Mouse (Mus musculus) liver, postnatal 0 days (tissue): ENCODE measurements around the gene Olfr1223. TPM values are rescaled to one million over a fixed set of nuclear protein-coding genes. Genes with fewer than 3 reads are reported as not detected.

Source experiments
- ATAC-seq: fragments of 200-750 bp; cut with Nextera tagmentation; 2 replicates; pipeline ENCODE4 v1.8.0; 2017; ENCODE audit warnings: mild to moderate bottlenecking, moderate library complexity
- DNase-seq: peaks from one replicate; pipeline ENCODE4 v3.0.0-alpha.2; 2016
- H3K27ac ChIP-seq: fragments of 300-500 bp; sonication (generic); 2 replicates; pipeline ENCODE4 v1.5.1; 2014; ENCODE audit warnings: antibody characterized with exemption, moderate library complexity, mild to moderate bottlenecking, low read depth
- H3K27me3 ChIP-seq: fragments of 300-500 bp; sonication (generic); 2 replicates; pipeline ENCODE4 v1.6.1; 2014; ENCODE audit warnings: low read length, control low read depth, mixed read lengths; ENCODE audit not compliant: insufficient read depth
- H3K36me3 ChIP-seq: fragments of 300-500 bp; sonication (generic); replicated peaks from 2 replicates; pipeline ENCODE4 v1.6.1; 2014; ENCODE audit warnings: mild to moderate bottlenecking, control low read depth, low read length, moderate library complexity, mixed read lengths; ENCODE audit not compliant: insufficient read depth
- H3K4me1 ChIP-seq: fragments of 300-500 bp; sonication (generic); 2 replicates; pipeline ENCODE4 v1.6.1; 2014; ENCODE audit warnings: antibody characterized with exemption, mild to moderate bottlenecking, control low read depth; ENCODE audit not compliant: insufficient read depth
- H3K4me2 ChIP-seq: fragments of 300-500 bp; sonication (generic); 2 replicates; pipeline ENCODE4 v1.6.1; 2014; ENCODE audit warnings: low read depth, mild to moderate bottlenecking, low read length, moderate library complexity, mixed read lengths
- H3K4me3 ChIP-seq: fragments of 300-500 bp; sonication (generic); 2 replicates; pipeline ENCODE4 v1.5.1; 2014; ENCODE audit warnings: low read depth, low read length
- H3K9ac ChIP-seq: fragments of 300-500 bp; sonication (generic); replicated peaks from 2 replicates; pipeline ENCODE4 v1.6.1; 2014; ENCODE audit warnings: mild to moderate bottlenecking, moderate library complexity
- H3K9me3 ChIP-seq: fragments of 300-500 bp; sonication (generic); 2 replicates; pipeline ENCODE4 v1.6.1; 2016; ENCODE audit warnings: mild to moderate bottlenecking, control low read depth, low read length, mixed read lengths
- CTCF ChIP-seq: sonication (generic); IDR thresholded peaks from 2 replicates; pipeline ENCODE4 v1.5.1; 2016; ENCODE audit warnings: antibody characterized with exemption, low read depth
- EP300 ChIP-seq: IDR thresholded peaks from 2 replicates; pipeline ENCODE4 v1.6.1; 2016; ENCODE audit warnings: antibody characterized with exemption, low read depth, mild to moderate bottlenecking
- WGBS: fragments of 180-500 bp; shearing (Covaris S2); extraction: QIAGEN DNeasy Blood & Tissue Kit; methylation state at CpG from one replicate; pipeline ENCODE4 v1.1.7; 2014; ENCODE audit not compliant: insufficient replicate concordance; 5-methylcytosine and 5-hydroxymethylcytosine counted together
- polyA plus RNA-seq: library from polyadenylated mRNA; unstranded; fragments of >200 nt; fragmentation: Nextera tagmentation; extraction: Ambion mirVana; gene quantifications from 2 replicates; pipeline ENCODE4 v1.2.1, GENCODE M21; 2015

Olfr1223 gene
- polyA plus RNA-seq, 1 experiment from 2014 or later: not detected

DNA sequence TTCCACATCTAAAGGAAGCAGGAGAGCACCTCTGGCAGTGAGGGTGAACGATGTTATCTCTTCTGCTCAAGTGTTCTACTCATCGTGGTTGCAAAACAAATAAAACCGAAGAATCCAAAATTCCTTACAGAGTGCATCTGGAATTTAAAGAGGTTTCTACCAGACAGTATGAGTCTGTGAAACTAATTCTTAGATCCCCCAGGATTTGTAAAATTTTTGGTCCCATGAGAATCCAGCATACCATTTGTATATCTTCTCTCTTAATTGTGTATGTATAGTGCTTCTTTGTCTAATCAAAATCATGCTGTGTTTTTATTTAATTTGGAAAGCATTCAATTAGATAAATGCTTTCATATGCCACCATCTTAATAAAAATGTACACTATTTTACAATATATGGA is 18.4 kb downstream of the Olfr1223 start, which contains the start of gene Olfr1222:
Gene Olfr1222, minus strand, starts transcription at position 101 of the 400 bp plus-strand sequence.
- no peaks in the 10 kb centered on the region for H3K9me3 ChIP-seq
- no peak within 1 kb of the TSS for H3K27ac ChIP-seq
- H3K36me3 ChIP-seq: no peaks in the 10 kb centered on the region
- H3K4me3 ChIP-seq: no peak within 1 kb of the TSS
- TF ChIP-seq CTCF (no peak), EP300 (no peak)
- ATAC-seq (no peak), DNase-seq (no peak)
- no peaks in the 10 kb centered on the region for H3K27me3 ChIP-seq
- H3K4me1 ChIP-seq: no peaks in the 10 kb centered on the region
- H3K9ac ChIP-seq: no peak within 1 kb of the TSS
- 53% methylated on average over 3 of the region's 3 CpGs for WGBS
- no peak within 1 kb of the TSS for H3K4me2 ChIP-seq

DNA sequence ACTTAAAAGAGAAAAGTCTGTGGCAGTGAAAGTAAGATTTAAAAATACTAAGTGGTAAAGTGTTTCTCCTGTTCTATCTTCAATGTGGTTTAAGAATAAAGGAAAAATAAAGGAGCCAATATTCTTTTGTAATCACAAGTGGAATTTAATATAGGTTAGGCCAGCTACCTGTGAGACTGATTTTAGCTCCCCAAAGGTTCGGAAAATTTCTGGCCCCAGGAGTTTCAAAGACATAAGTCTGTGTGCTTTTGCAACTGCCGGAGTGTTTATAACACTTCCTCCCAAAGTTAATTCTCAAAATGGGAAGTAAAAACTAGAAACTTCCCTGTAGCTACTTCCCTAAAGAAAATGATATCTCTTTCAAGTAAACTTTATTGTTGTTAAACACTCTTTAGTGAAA is 34.2 kb downstream of the Olfr1223 start, which contains the start of gene Olfr1221:
Gene Olfr1221, minus strand, starts transcription at position 101 of the 400 bp plus-strand sequence.
- TF ChIP-seq CTCF: no peak
- no peak for TF ChIP-seq EP300
- no peak within 1 kb of the TSS for H3K9ac ChIP-seq
- H3K27me3 ChIP-seq: no peaks in the 10 kb centered on the region

DNA sequence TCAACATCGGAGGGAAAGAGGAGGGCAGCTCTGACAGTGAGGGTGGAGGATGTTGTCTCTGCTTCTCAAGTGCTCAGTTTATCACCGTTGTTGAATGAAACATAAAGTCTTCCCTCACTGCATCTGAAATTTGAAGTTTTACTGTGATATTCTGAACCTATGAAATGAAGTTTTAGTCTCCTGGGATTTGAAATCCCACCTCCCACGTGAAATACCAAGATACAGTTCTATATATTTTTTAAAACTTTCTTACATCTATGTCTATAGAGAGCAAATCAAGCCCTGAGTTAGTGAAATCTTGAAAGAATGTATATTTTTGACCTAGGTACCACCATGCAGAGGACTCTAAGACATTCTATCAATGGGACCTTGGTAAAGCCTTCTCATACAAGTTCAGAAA is 44.6 kb downstream of the Olfr1223 start, which contains the start of gene Olfr1220:
Gene Olfr1220, minus strand, starts transcription at position 101 of the 400 bp plus-strand sequence.
- no peaks in the 10 kb centered on the region for H3K27me3 ChIP-seq
- no peak within 1 kb of the TSS for H3K27ac ChIP-seq
- WGBS: 67% methylated on average over 3 of the region's 3 CpGs
- no peaks in the 10 kb centered on the region for H3K36me3 ChIP-seq
- H3K4me2 ChIP-seq: no peak within 1 kb of the TSS
- no peaks in the 10 kb centered on the region for H3K4me1 ChIP-seq
- no peak within 1 kb of the TSS for H3K9ac ChIP-seq
- no peaks in the 10 kb centered on the region for H3K9me3 ChIP-seq
- TF ChIP-seq CTCF: no peak
- no peak for TF ChIP-seq EP300
- H3K4me3 ChIP-seq: no peak within 1 kb of the TSS
- DNase-seq: no peak
- no peak for ATAC-seq

More for the DNA sequence above, 34.2 kb downstream of the Olfr1223 start, which contains the start of gene Olfr1221:
- Histone ChIP-seq H3K4me1 (no peaks in the 10 kb centered on the region), H3K4me3 (no peak within 1 kb of the TSS), H3K9me3 (no peaks in the 10 kb centered on the region), H3K36me3 (no peaks in the 10 kb centered on the region), H3K4me2 (no peak within 1 kb of the TSS), H3K27ac (no peak within 1 kb of the TSS)
- WGBS: 39% methylated on average over 2 of the region's 2 CpGs
- DNase-seq (no peak), ATAC-seq (no peak)

- Histone ChIP-seq H3K4me1 (no peaks in the 10 kb centered on the region), H3K9ac (no peak overlapping the region), H3K27ac (no peak overlapping the region), H3K27me3 (no peaks in the 10 kb centered on the region), H3K9me3 (no peaks in the 10 kb centered on the region), H3K4me2 (no peak overlapping the region), H3K4me3 (no peak overlapping the region), H3K36me3 (no peaks in the 10 kb centered on the region)
- ATAC-seq (no peak), DNase-seq (no peak)
- TF ChIP-seq CTCF (no peak), EP300 (no peak)
These were observed 45.7 kb downstream of the Olfr1223 start for GRCm38 (mm10) chr2:89105651-89106050.

DNA sequence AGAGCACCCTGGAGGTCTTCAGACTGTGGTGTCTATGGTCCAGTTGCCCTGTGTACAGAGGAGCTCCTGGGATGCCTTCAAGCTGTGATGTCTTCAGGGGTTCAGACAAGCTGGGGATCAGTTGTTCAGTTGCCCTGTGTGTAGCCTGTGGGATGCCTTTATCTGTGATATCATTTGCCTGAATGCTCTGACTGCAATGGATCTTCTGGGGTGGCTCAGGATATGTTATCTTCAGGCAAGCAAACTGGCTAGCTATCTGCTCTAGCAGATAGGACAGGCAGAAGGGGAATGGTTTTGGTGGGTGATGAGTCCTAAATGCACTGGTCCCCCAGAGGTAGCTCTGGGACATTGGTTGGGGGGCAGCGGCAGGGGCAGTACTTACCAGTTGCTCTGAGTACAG is 57.5 kb downstream of the Olfr1223 start:
- no peak overlapping the region for H3K9ac ChIP-seq
- no peak overlapping the region for H3K4me2 ChIP-seq
- TF ChIP-seq CTCF: no peak
- TF ChIP-seq EP300: no peak
- no peak overlapping the region for H3K27ac ChIP-seq
- no peaks in the 10 kb centered on the region for H3K36me3 ChIP-seq
- H3K4me1 ChIP-seq: no peaks in the 10 kb centered on the region
- no peaks in the 10 kb centered on the region for H3K27me3 ChIP-seq
- DNase-seq (no peak), ATAC-seq (no peak)
- H3K9me3 ChIP-seq: no peaks in the 10 kb centered on the region
- 84% methylated on average over 1 of the region's 1 CpGs for WGBS
- no peak overlapping the region for H3K4me3 ChIP-seq

Other genes starting within 250 kb of the Olfr1223 start
- not detected in 2 replicates for gene Olfr1208, start 249.2 kb downstream of the Olfr1223 start, polyA plus RNA-seq
- gene Olfr1209, start 236.4 kb downstream of the Olfr1223 start, polyA plus RNA-seq: not detected in 2 replicates
- not detected in 2 replicates for gene Olfr1211, start 213.4 kb downstream of the Olfr1223 start, polyA plus RNA-seq
- not detected in 2 replicates for gene Olfr1212, start 197.6 kb downstream of the Olfr1223 start, polyA plus RNA-seq
- not detected in 2 replicates for gene Gm13762, start 171.3 kb downstream of the Olfr1223 start, polyA plus RNA-seq
- not detected in 2 replicates for gene Olfr1214, start 158.9 kb downstream of the Olfr1223 start, polyA plus RNA-seq
- gene Olfr1215, start 144.6 kb downstream of the Olfr1223 start, polyA plus RNA-seq: not detected in 2 replicates
- not detected in 2 replicates for gene Olfr1216, start 133.2 kb downstream of the Olfr1223 start, polyA plus RNA-seq
- not detected in 2 replicates for gene Olfr1217, start 119.5 kb downstream of the Olfr1223 start, polyA plus RNA-seq
- gene Olfr1218, start 90.4 kb downstream of the Olfr1223 start, polyA plus RNA-seq: not detected in 2 replicates
- gene Olfr1219, start 68.0 kb downstream of the Olfr1223 start, polyA plus RNA-seq: not detected in 2 replicates
- gene Olfr1220, start 44.7 kb downstream of the Olfr1223 start, polyA plus RNA-seq: not detected in 2 replicates
- gene Olfr1221, start 34.3 kb downstream of the Olfr1223 start, polyA plus RNA-seq: not detected in 2 replicates
- gene Olfr1222, start 18.5 kb downstream of the Olfr1223 start, polyA plus RNA-seq: not detected in 2 replicates
- gene Olfr1224-ps1, start 12.5 kb upstream of the Olfr1223 start, polyA plus RNA-seq: not detected in 2 replicates
- gene Olfr1225, start 23.1 kb upstream of the Olfr1223 start, polyA plus RNA-seq: not detected in 2 replicates
- not detected in 2 replicates for gene Olfr1226, start 48.5 kb upstream of the Olfr1223 start, polyA plus RNA-seq
- not detected in 2 replicates for gene Olfr1228, start 102.5 kb upstream of the Olfr1223 start, polyA plus RNA-seq
- gene Olfr1229, start 136.5 kb upstream of the Olfr1223 start, polyA plus RNA-seq: not detected in 2 replicates
- not detected in 2 replicates for gene Olfr1230, start 145.7 kb upstream of the Olfr1223 start, polyA plus RNA-seq
- not detected in 2 replicates for gene Olfr1231, start 155.5 kb upstream of the Olfr1223 start, polyA plus RNA-seq
- gene Olfr1232, start 178.1 kb upstream of the Olfr1223 start, polyA plus RNA-seq: not detected in 2 replicates
- gene Olfr1233, start 190.8 kb upstream of the Olfr1223 start, polyA plus RNA-seq: not detected in 2 replicates
- gene Olfr1234, start 213.3 kb upstream of the Olfr1223 start, polyA plus RNA-seq: not detected in 2 replicates